Mouse (Mus musculus) CD8-positive naive resting alpha-beta T cell, adult 2 months (primary cell): Measurements from ENCODE around the gene Pkp1.

Experiments used
- DNase-seq, 2 experiments: peaks; one replicate each; pipeline ENCODE4 v3.0.0; 2022; ENCODE audit warnings: low read depth in 2 of 2, low spot score in 2 of 2

Pkp1 gene

DNA sequence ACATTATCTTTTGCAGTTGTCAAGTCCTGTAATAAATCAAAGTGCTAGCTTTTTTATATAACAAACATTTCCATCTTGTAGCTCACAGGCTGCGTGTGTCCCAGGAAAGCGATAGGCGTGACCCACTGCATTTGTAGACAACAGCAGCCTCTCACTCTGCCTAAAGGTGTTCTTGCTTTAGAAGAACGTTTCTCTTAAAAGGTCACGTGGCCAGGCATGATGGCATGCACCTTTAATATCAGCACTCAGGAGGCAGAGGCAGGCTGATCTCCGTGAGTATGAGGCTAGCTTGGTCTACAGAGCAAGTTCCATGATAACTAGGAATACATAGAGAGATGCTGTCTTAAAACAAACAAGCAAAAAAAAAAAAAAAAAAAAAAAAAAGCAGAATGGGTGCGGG, 60.5 kb downstream of the Pkp1 start:
- DNase-seq = no peak

DNA sequence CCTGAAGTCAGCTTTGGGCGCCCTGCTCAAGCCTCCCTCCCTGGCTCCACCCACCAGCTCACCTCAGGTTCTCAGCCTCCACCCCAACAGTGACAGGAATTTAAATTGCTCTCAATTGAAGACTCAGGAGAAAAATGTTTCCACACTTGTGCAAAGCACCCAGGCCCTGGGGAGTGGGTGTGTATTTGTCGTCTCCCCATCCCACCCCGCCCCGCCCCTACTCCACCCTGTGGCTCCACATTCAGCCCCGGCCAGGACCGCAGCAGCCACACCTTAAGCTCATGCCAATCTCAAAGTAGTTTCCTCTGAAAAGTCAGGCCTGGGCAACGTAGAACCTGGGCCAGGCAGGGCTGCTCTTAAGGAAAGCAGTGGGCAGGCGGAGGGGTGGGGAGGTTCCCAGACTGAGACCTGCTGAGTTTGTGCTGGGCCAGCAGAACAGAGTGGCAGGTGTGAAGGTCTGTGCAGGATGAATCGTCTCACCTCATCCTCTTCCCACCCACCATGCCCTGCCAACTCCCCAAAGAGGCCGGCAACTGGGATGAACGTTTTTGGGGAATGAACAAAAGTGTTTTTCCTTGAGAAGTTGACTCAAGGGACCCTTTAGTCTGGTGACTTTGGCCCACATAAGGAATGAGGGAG, 61.8 kb downstream of the Pkp1 start:
- no peak for DNase-seq

DNA sequence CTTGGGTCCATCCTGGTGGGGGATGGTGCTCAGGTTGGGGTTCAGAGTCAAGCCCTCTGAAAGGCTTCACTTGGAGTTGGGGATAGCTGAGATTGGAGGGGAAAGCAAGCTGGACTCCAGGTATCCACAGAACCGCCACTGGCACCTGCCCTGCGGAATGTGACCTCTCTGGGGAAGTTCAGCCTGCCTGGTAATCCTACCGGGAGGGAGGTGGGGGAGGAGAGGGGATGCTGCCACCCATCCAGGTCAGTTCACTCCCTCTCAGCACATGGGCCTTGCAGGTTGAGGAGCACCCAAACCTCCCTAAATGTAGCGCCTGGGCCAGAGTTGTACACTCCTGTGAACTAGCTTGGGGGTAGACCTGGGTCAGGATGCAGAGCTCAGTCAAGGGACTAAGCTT, 62.9 kb downstream of the Pkp1 start:
- no peak for DNase-seq

DNA sequence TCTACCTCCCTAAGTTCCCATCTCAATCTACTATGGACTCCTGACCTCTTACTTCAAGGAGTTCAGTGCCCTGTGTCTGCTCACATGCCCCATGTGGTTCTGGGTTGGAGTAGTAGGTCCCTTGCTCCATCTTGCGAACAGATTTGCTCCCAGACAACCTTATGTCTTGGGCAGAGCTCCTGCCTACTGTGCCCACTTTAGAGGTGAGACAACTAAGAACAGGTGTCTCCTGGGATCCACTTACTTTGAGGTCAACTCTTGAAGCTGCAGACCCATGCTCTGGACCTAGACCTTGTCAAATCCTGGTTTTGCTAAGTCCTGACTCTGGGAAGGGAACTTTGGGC, 63.7 kb downstream of the Pkp1 start:
- no peak for DNase-seq

DNA sequence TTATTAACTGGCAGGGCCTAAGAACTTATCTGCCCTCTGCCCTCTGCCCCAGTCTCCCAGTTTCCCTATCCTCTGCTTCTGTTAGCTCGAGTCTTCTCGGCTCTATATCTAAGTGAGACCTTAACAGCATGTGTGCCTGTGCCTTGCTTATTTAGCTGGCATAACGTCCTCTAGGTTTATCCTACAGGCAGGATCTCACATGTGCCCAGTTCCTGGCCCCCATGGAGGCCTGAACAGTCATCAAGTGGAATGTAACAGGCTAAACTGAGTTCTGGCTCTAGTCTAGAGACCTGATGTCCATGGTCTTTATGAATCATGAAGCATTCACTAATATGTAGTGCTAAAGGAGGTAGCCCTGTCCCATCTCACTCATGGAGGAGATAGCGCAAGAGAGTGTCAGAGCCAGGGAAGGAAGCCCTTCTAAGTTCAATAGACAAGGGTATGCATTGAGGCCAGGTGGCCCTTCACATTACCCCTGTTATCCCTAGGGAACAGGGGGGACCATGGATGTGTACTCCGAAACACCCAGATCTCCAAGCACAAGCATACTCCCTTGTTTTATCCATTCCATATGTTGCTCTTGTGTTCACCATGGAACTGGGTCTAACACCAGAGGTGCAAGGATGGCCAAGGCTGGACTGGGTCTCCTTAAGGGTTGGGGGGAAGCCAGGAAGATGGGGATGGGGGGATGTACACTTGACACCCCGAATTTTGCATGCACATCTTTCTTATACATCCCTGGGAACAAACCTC, 64.2 kb downstream of the Pkp1 start:
- no peak for DNase-seq

DNA sequence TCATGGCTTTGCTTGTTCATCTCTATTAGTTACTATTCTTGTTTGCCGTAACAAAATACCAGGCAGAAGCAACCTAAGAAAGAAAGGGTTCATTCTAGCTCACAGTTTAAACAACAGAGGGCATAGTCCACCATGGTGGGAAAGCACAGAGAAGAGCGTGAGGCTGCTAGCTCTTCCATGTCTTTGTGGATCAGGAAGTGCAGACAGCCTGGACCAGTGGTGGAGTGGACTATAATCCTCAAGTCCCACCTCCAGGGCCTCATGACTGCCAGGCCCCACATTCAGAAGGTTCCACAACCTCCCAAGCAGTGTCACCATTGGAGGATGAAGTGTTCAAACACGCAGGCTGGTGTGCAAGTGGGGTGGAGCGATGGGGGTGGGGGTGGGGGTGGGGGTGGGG, 65.8 kb downstream of the Pkp1 start:
- DNase-seq = no peak

DNA sequence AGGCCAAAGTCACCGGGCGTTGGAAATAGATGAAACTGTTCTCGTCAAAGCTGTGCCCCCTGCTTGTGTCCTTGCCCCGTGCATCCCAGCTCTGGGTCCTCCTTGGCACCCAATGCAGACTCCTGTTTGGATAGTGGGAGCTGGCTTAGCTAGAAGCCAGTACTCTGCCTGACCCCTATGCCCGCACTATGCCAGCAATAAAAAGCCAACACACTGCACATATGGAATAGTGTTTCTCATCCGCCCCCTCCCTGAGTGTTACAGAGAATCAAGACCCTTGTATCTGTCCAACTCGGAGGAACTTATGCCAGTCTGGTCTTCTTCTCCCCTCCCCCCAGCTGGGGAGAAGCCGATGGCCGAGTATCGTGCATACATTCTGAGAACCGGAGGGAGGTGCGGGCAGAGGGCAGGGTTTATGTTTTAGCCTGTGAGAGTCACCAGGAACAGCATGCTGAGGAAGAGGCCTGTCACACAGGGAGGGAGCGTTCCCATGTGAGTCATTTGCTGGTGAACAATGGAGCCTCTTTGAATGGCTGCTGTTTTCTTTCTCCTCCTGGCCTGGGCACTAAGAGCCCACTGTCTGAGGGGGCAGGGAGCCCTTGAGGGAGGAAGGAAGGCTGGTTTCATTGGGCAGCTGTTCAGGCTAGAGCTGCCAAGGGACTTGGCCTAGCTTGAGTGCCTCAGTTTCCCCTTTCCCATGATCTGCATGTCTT, 66.8 kb downstream of the Pkp1 start:
- DNase-seq = no peak

DNA sequence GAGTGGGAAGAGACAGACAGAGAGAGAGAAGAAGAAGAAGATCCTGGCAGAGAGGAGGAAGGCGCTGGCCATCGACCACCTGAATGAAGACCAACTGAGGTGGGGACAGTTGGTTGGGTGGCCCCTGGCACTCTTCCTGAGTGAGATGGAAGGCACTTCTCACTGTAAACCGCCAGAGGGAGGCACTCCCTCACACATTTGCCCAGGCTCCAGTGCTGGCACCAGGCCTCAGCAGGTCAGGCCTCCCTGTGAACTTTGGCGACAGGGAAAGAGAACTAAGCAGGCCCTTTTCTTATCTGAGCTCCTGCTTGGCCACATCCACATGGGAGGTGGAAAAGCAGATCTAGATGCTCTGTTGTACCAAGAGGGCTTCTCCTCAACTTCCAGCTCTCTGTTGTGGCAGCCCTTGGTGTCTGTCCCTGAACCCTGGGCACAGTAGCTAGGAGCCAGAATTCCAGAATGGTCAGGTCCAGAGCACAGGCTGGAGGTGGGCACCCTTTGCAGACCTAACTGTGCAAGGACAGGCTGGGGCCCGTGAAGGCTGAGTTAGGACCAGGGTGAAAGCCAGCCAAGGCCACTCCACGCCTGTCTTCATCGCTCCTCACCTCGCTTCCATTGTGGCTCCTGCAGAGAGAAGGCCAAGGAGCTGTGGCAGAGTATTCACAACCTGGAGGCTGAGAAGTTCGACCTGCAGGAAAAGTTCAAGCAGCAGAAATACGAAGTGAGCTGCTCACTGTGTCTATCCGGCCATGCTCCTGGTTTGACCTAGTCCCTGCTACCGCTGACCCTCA, 68.1 kb downstream of the Pkp1 start:
- DNase-seq = no peak

DNA sequence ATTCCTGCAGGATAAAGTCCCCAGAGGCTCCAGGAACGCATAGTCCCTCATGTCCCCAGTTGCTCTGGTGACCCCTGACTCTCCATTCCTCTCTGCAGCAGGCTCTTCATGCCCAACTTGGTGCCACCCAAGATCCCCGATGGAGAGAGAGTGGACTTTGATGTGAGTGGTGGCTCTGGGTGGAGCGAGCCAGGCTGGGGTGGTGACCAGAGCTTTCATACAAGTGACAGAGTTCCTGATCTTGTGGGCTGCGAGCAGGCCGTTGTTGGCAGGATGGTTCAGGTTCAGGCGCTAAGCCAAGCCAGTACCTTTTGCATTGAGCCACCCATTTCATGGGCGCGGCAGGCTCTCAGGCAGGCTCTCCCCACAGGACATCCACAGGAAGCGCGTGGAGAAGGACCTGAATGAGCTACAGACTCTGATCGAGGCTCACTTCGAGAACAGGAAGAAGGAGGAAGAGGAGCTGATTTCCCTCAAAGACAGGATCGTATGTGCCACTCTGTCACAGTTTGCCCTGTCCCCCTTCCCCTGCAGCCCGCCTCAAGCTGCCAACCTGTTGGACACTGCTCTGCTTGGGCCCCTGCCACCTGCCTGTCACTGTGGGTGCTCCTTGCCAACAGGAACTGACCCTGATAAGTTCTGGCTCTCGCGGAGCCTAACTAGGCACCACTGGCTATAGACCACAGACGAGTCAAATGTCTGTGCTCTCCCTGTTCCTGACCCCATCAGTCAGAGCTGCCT, 71.2 kb downstream of the Pkp1 start:
- DNase-seq = no peak

DNA sequence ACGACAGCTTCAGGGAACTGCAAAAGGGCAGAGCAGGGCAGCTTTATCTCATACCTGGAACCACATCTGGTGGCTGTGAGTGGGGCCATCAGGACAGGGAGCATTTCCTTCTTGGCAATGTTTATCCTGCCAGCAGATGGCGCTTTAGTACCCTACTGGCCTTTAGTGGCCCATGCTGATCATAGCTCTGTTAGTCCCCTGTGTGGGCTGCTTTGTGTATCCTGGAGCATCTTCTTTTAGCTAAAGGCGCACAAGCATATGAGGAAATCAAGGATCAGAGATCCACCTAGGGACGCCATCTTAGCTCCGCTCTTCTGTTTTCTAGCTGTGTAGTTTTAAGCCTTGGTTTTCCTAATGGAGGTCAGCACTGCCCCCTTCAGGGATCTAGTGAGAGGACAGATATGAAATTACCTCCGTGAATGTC, 71.9 kb downstream of the Pkp1 start:
- DNase-seq = peak in 1 of 2 experiments; percentile 25

DNA sequence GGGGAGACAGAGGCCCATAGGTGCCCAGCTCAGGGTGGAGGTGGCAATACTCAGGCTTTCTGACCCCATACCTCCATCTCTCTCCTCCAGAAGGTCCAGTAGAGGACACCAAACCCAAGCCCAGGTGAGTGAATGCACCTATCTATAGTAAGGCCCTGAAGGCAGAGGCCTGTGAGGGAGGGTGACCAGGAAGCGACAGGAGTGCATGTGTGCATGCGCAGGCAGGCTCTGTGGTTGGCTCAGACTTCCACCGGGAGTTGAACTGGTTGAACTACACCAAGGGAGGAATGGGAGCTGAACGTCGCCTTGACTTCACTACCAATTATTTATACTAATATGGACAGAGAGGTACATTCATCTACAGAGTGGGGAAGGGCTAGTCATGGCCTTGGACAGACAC, 72.4 kb downstream of the Pkp1 start:
- DNase-seq = no peak

DNA sequence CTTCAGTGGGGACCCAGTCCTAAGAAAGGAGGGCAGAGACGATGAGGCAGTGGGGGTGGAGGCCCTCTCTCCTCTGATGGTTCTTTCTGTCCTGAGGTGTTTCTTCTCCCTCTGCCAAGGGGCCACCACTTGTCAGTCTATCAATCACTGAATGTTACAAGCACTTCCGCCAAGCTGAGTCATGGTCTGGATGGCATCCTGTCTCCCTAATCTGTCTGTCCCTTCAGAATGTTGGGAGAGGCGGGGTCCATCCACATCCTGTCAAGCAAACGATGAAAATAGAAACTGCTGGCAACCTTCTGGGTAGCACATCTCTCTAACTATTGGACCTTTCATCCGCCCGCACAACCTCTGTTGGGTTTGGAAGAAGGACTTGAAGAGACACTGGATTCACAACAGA, 74.5 kb downstream of the Pkp1 start:
- no peak for DNase-seq

DNA sequence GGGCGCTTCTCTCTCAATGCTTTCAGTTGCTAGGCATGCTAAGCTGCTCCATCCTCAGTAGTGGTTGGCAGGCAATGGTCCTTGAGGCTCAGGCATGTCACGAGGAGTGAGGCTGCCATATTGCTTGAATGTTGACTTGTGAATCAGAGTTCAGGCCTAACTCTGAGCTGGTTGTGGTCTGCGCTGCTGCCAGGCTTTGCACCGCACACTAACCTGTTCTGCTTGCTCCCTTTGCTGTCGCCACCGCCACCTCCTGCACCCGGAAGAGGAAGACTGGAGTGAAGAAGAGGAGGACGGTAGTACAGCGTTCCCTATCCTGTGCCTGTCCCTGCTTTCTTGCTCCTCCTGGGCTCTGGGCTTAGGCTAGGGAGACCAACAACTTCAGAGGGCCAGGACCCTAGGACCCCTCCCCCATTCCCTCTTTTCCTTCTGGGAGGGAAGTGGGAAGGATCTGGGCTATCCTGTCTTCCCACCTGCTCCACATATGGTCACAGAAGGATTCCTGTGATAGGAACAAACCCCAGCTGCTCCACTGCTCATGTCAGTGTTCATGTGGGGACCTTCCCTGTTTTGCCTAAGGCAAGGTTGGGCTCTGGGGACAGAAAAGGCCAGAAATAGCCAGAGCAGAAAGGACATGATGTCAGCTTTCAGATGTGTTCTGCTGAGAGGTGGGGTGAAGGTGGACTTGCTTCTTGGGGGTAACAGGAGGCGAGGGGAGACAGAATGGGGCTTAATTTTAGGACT, 75.3 kb downstream of the Pkp1 start:
- no peak for DNase-seq

DNA sequence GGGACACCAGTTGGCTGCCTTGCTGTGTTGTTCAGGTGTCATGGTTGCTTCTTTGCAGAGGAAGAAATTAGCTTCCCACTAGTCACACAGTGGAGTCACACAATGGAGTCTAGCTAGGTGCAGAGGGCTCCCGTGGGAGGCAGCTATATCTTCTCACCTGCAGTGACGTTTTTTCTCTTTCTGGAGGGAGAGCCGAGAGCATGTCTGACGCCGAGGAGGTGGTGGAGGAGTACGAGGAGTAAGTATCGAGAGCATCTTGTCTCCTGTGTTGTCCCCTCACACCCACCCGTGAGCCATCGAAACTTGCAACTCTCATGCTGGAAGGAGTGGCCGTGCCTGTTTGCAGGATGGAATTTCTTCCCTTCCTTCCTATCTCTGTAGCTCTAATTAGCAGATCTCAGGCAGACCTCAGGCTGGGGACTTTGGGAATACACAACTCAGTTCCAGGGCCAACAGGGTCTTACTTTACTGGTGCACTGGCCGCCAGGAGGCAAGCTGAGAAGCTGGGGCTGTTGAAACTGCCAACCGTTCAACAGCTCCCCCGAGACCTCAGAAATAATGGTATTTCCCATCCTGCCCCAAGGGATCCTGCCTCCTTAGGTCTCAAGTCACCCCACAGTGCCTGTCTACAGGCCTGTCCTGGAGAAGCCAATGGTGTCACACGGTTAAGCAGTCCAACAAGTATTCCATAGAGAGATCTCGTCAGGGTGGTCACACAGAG, 78.2 kb downstream of the Pkp1 start:
- no peak for DNase-seq

DNA sequence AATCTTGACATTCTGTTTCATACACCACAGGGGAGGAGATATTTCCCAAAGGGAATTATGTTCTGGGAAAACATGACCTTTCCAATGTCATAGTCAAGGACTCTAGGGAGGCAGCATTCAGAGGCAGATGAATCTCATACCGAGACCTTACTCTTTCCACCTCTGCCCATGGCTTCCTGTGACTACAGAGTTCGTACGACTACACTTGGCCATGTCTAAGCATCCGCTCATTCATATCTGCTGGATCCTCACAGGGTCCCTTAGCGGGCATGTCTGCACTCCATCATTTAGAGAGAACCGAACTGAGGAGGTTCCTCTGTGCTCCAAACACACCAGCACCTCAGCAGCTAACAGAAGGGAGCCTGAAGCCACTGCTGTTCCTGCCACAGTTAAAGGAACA, 79.9 kb downstream of the Pkp1 start:
- no peak for DNase-seq

DNA sequence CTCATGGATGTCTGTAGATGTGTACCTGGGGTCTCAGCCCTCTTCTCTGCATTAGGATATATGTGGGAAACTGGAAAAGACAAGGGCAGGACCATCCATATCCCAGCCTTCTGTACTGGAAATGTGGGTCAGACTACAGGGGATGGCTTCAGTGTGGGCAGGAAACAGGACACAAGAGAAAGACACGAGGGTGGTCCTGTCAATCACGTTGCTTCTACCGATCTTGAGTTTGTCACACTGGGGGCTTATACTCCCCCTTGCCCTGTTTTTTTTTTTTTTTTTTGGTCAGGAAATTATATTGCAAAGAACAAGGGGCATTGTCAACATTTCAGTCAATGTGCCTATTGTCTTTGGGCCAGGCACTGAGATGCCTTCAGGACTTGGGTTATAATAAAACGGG, 80.4 kb downstream of the Pkp1 start:
- no peak for DNase-seq

DNA sequence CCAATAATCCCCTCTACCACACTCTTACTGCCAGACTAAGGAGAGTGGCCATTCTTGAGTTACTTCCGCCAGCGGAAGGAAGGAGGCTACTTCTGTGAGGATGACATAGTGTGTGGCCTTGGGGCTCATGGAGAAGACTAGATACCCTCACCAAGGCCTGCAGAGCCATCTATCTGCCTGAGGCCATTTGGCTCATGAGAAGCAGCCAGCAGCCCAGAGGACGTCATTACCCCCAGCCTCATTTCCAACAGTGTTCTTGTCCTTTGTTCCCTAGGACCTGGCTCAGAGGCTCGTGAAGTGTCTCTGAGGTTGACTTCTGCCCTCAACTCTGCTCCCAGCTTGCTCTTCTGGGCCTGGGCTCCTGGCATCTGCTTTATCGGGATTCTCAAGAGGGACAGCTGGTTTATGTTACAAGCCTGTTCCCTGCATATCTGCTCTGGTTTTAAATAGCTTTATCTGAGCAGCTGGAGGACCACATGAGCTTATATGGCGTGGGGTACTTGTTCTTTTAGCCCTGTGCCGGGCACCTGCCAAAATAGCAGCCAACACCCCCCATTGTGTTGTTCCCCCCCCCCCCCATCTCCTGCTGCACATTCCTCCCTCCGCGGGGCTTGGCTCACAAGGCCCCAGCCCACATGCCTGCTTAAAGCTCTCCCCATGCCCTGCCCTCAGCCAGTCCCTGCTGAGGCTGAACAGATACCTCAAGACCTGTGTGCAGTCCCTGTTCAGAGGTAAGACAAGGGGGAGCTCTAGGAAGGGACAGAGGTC, 83.1 kb downstream of the Pkp1 start, which contains the start of gene Tnnt2:
Tnnt2 (plus strand) TSS at position 639 of the 768 bp plus-strand sequence.
- no peak for DNase-seq

DNA sequence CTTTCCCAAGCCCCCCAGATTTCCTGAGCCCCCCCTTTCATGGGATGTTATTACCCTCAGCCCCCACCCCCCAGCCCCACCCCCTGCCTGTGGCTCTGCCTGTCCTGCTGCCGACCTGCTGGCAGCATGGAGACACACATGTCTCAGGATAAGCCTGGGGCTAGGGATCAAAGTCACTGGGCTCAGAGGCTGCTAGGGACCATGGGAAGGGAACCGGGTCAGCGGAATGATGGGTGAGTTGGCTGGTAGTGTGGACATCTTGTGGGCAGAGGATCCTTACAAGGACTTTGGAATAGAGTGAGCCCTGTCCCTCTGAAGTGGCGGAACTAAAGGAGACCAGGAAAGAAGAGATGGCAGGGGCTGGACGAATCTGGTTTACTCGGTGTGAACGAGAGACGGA, 84.0 kb downstream of the Pkp1 start:
- DNase-seq = no peak
